Mouse (Mus musculus) hindbrain, embryonic 13.5 days (tissue): ENCODE results near the gene Napepld. TPM values are rescaled to one million over a fixed set of nuclear protein-coding genes. Genes with fewer than 3 reads are reported as not detected.

Source experiments
- ATAC-seq: fragments of 200-750 bp; cut with Nextera tagmentation; 2 replicates; pipeline ENCODE4 v1.8.0; 2017; ENCODE audit warnings: moderate TSS enrichment; ENCODE audit not compliant: low FRiP score
- H3K27ac ChIP-seq: fragments of 300-500 bp; sonication (generic); 2 replicates; pipeline ENCODE4 v1.5.1; 2015; ENCODE audit warnings: inconsistent platforms, mild to moderate bottlenecking, moderate library complexity
- H3K27me3 ChIP-seq: fragments of 300-500 bp; sonication (generic); 2 replicates; pipeline ENCODE4 v1.6.1; 2015; ENCODE audit warnings: mild to moderate bottlenecking, inconsistent platforms
- H3K36me3 ChIP-seq: fragments of 300-500 bp; sonication (generic); 2 replicates; pipeline ENCODE4 v1.6.1; 2015; ENCODE audit warnings: mild to moderate bottlenecking, inconsistent platforms
- H3K4me1 ChIP-seq: fragments of 300-500 bp; sonication (generic); replicated peaks from 2 replicates; pipeline ENCODE4 v1.6.1; 2015; ENCODE audit warnings: inconsistent platforms
- H3K4me2 ChIP-seq: fragments of 300-500 bp; sonication (generic); 2 replicates; pipeline ENCODE4 v1.6.1; 2015; ENCODE audit warnings: inconsistent platforms, mild to moderate bottlenecking, moderate library complexity
- H3K4me3 ChIP-seq: fragments of 300-500 bp; sonication (generic); 2 replicates; pipeline ENCODE4 v1.5.1; 2015; ENCODE audit warnings: mild to moderate bottlenecking, inconsistent platforms
- H3K9ac ChIP-seq: fragments of 300-500 bp; sonication (generic); 2 replicates; pipeline ENCODE4 v1.6.1; 2015; ENCODE audit warnings: mild to moderate bottlenecking, inconsistent platforms
- H3K9me3 ChIP-seq: fragments of 300-500 bp; sonication (generic); 2 replicates; pipeline ENCODE4 v1.6.1; 2016; ENCODE audit warnings: inconsistent platforms
- WGBS: fragments of 180-500 bp; shearing (Covaris S2); methylation state at CpG from one replicate; pipeline ENCODE4 v1.1.7; 2015; 5-methylcytosine and 5-hydroxymethylcytosine counted together
- polyA plus RNA-seq: library from polyadenylated mRNA; unstranded; fragments of >200 nt; fragmentation: Nextera tagmentation; extraction: Ambion mirVana; gene quantifications from 2 replicates; pipeline ENCODE4 v1.2.1, GENCODE M21; 2015

Napepld gene
- 2.1 TPM in 2 replicates for polyA plus RNA-seq

DNA sequence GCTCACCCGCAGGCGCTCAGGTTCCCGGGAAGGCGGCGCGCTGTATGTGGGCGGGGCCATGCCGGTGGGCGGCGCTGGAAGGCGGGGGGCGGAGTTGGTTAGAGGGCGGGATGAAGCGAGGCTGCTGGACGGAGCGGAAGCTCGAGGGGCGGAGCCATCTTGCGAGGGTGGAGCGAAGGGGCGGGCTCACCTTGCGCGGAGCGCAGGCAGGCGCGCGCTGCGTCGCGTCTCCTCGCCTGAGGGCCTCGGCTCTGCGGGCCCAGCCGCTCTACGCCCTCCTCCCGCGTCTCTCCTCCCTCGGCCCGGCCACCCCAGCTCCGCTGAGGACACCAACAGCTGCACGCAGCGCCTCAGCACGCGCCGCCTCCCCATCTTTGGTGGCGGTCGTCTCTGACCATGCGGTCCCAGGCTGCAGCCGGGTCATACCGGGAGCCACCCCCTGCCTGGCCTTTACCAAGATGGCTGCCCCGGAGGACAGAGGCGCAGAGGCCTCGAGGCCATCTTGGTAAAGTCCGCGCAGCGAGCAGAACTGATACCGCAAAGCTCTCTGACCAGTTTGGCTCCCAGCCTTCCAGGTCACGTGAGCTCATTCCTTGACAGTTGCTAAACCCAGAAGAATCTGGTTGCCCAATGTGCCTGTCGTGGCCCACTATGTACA lies at the start of gene Napepld:
Gene Napepld (minus strand): TSS at position 46 of the 658 bp plus-strand sequence.
- Histone ChIP-seq H3K27ac (peak within 1 kb of the TSS; percentile 98), H3K9me3 (no peaks in the 10 kb centered on the region), H3K27me3 (no peaks in the 10 kb centered on the region), H3K4me3 (peak within 1 kb of the TSS; percentile 67), H3K4me1 (peaks cover 7% of the 10 kb centered on the region), H3K9ac (peak within 1 kb of the TSS; percentile 80), H3K36me3 (no peaks in the 10 kb centered on the region), H3K4me2 (peak within 1 kb of the TSS; percentile 64)
- peak; percentile 99 for ATAC-seq
- WGBS: under 1% methylated on average over 56 of the region's 59 CpGs

DNA sequence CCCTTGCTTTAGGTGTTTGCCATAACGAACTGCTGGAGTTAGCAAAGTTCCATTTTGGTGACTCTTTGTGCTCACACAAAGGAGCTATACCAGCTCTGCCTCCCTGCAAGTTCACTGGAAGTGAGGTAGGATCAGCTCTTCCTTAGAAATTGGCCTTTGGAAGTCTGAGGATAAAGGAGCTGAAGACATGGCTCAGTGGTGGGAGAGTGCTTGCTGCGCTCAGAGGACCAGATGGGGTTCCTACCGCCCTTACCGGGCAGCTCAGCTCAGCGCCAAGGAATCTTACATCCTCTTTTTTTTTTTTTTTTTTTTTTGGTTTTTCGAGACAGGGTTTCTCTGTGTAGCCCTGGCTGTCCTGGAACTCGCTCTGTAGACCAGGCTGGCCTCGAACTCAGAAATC lies 44.8 kb upstream of the Napepld start:
- Histone ChIP-seq H3K9ac (no peak overlapping the region), H3K9me3 (no peaks in the 10 kb centered on the region), H3K4me2 (no peak overlapping the region), H3K36me3 (peaks cover 98% of the 10 kb centered on the region), H3K27ac (no peak overlapping the region), H3K4me3 (no peak overlapping the region), H3K4me1 (no peaks in the 10 kb centered on the region), H3K27me3 (no peaks in the 10 kb centered on the region)
- ATAC-seq: no peak
- 95% methylated on average over 8 of the region's 8 CpGs for WGBS

DNA sequence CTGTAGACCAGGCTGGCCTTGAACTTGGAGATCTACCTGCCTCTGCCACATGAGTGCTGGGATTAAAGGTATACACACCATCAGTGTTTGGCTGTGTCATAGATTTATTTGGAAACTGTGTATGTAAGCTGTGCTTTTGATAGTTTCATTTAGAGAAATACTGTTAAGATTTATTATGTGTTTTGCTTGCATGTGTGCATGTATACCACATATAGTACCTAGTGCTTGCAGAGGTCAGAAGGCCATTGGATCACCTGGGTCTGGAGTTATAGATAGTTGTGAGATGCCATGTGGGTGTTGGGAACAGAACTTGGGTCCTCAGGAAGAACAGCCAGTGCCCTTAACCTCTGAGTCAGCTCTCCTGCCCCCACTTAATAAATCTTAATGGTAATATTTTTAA lies 43.5 kb upstream of the Napepld start:
- Histone ChIP-seq H3K4me1 (no peaks in the 10 kb centered on the region), H3K4me3 (no peak overlapping the region), H3K9ac (no peak overlapping the region), H3K4me2 (no peak overlapping the region), H3K36me3 (peaks cover 96% of the 10 kb centered on the region), H3K27ac (no peak overlapping the region), H3K27me3 (no peaks in the 10 kb centered on the region), H3K9me3 (no peaks in the 10 kb centered on the region)
- ATAC-seq: no peak

DNA sequence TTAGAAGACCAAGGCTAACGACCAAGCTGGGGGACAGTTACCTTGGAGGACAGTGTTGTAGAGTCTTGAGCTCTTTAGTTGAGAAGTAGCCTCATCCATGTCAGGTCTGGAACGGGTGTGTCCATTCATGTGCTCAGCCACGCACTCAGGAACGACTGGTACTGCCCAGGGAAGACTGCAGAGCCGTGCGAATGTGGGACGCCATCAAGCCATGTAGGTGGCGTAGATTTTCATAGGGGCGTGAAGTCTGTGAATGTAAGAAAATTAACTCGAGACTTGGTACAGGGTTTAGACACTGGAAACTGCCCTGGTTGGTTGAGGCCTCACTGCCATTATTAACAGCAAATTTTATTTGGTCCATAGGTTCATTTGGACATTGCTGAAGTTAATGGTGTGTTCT lies 42.4 kb upstream of the Napepld start:
- Histone ChIP-seq H3K4me3 (no peak overlapping the region), H3K9me3 (no peaks in the 10 kb centered on the region), H3K36me3 (peaks cover 93% of the 10 kb centered on the region), H3K9ac (no peak overlapping the region), H3K27me3 (no peaks in the 10 kb centered on the region), H3K27ac (no peak overlapping the region), H3K4me1 (peaks cover 2% of the 10 kb centered on the region), H3K4me2 (no peak overlapping the region)
- ATAC-seq: no peak
- 96% methylated on average over 10 of the region's 10 CpGs for WGBS

DNA sequence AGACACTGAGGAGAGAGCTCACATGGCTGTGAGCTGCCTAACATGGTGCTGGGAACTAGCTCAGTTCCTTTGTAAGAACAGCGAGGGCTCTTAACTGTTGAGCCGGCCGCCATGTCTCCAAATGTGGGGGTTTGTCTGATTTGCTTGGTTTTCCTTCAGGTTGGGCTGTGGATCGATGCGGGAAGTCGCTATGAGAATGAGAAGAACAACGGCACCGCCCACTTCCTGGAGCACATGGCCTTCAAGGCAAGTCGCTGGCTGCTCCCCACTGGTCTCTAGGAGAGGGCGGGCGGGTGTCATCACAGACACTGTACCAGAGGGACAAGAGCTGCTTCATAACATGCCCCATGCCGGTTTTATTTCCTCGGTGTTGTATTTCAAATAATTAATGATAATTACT lies 38.7 kb upstream of the Napepld start:
- no peak for ATAC-seq
- Histone ChIP-seq H3K4me1 (peaks cover 16% of the 10 kb centered on the region), H3K27ac (no peak overlapping the region), H3K36me3 (peaks cover 56% of the 10 kb centered on the region), H3K27me3 (no peaks in the 10 kb centered on the region), H3K4me3 (no peak overlapping the region), H3K9ac (no peak overlapping the region), H3K4me2 (no peak overlapping the region), H3K9me3 (no peaks in the 10 kb centered on the region)
- 93% methylated on average over 13 of the region's 13 CpGs for WGBS

DNA sequence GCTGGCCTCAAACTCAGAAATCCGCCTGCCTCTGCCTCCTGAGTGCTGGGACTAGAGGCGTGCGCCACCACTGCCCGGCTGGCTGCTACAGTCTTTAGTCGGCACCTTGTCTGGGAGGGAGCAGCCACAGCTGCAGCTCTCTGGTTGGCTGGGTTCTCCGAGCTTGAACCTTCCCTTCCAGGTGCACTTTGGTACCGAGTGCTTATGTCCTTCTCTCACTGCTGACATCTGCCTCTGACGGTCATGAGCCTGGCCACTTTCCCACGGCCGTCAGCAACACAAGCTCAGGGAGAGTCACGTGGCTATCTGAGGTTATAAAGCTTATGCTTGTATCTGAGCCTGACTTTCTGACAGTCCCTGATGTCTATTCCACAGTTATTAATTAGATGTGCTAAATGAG lies 37.9 kb upstream of the Napepld start:
- Histone ChIP-seq H3K27ac (no peak overlapping the region), H3K4me2 (no peak overlapping the region), H3K9ac (no peak overlapping the region), H3K9me3 (no peaks in the 10 kb centered on the region), H3K4me1 (peaks cover 17% of the 10 kb centered on the region), H3K36me3 (peaks cover 49% of the 10 kb centered on the region), H3K27me3 (no peaks in the 10 kb centered on the region), H3K4me3 (no peak overlapping the region)
- 93% methylated on average over 11 of the region's 11 CpGs for WGBS
- ATAC-seq: no peak

DNA sequence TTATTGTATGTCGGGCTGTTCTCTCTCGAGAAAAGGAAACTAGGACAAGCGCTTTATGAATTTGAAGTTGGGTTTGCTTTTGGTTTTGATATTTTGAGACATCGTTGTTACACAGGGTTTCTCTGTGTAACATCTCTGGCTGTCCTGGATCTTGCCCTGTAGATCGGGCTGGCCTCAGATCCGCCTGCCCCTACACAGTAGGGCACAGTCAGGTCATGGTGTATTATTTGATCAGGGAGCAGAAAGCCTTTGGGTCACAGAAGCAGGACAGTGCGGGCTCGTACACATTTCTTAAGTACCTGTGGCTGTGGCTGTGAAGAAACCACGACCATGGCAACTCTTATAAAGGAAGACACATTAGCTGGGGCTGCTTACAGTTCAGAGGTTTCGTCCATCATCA lies 36.4 kb upstream of the Napepld start:
- Histone ChIP-seq H3K4me1 (peaks cover 27% of the 10 kb centered on the region), H3K9ac (peak overlapping the region; percentile 95), H3K4me3 (peak overlapping the region; percentile 84), H3K27me3 (no peaks in the 10 kb centered on the region), H3K4me2 (peak overlapping the region; percentile 89), H3K27ac (no peak overlapping the region), H3K36me3 (peaks cover 34% of the 10 kb centered on the region), H3K9me3 (no peaks in the 10 kb centered on the region)
- WGBS: 29% methylated on average over 10 of the region's 10 CpGs
- ATAC-seq: no peak

DNA sequence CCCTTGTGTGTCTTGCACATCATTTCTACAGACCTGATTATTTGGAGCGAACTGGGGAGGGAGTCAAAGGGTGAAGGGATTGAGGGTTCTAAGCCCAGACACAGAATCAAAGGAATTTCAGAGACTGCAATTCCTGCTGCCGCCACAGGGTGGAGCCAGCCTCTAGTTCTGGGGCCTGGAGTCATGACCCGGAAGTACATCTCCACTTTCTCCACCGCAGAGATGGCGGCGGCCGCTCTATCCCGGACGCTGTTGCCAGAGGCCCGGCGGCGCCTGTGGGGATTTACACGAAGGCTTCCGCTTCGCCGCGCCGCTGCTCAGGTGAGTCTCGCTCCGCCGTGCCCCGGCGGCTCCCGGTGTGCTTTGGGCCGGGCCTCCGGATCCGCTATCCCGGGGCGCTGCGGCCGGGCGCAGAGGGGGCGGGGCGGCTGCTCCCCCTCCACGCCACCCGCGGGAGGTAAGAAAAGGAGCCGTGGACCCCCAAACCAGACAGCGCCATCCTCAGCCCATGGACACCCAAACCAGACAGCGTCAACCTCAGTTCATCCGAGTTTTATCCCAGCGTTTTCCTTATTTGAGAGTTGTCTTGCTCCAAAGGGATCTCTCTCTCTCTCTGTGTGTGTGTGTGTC lies 35.9 kb upstream of the Napepld start, which contains the start of gene Pmpcb:
Gene Pmpcb (plus strand): TSS at position 186 of the 630 bp plus-strand sequence.
- Histone ChIP-seq H3K27me3 (no peaks in the 10 kb centered on the region), H3K4me1 (peaks cover 33% of the 10 kb centered on the region), H3K4me2 (peak within 1 kb of the TSS; percentile 89), H3K36me3 (peaks cover 28% of the 10 kb centered on the region), H3K9me3 (no peaks in the 10 kb centered on the region), H3K9ac (peak within 1 kb of the TSS; percentile 95), H3K4me3 (peak within 1 kb of the TSS; percentile 84), H3K27ac (peak within 1 kb of the TSS; percentile 90)
- WGBS: under 1% methylated on average over 42 of the region's 42 CpGs
- peak; percentile 80 for ATAC-seq

DNA sequence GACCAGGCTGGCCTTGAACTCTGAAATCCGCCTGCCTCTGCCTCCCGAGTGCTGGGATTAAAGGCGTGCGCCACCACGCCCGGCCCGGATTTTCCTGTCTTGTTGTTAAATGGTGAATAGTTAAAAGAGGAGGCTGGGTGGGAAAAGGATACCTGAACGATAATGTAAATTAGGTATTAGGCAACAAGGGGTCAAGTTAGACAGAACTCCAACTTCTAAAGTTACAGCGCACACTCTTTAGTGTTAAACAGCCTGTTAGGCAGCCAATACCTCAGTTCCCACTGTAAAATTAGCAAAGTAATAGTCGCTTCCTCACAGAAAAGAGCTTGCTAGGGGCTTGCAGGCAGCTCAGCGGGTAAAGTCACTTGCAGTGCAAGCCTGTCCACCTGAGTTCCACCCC lies 34.9 kb upstream of the Napepld start:
- 88% methylated on average over 11 of the region's 11 CpGs for WGBS
- Histone ChIP-seq H3K36me3 (peaks cover 18% of the 10 kb centered on the region), H3K9me3 (no peaks in the 10 kb centered on the region), H3K27ac (no peak overlapping the region), H3K4me2 (no peak overlapping the region), H3K27me3 (no peaks in the 10 kb centered on the region), H3K4me1 (peaks cover 35% of the 10 kb centered on the region), H3K4me3 (no peak overlapping the region), H3K9ac (no peak overlapping the region)
- ATAC-seq: no peak

DNA sequence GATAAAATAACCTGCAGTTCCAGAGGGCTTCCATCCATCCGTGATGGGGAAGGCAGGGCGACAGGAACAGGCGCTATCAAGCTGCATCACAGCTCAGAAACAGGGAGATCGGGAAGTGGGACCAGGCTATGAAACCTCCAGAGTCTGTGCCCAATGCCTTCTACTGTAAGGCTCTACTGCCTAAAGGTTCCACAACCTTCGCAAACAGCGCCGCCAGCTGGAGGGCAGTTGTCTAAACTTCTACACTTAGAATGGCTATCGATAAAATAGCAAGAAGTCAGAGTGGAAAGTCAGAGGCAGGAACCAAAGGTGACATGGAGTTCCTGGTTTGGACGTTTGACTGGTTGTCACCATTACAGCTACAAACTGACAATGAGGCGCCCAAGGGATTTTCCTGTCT lies 34.4 kb upstream of the Napepld start:
- H3K4me3 ChIP-seq: no peak overlapping the region
- H3K4me2 ChIP-seq: 0 out of 2 replicates have a peak overlapping the region, but pooled peaks have one; percentile 26
- H3K4me1 ChIP-seq: peaks cover 35% of the 10 kb centered on the region
- H3K9ac ChIP-seq: no peak overlapping the region
- H3K27me3 ChIP-seq: no peaks in the 10 kb centered on the region
- H3K27ac ChIP-seq: no peak overlapping the region
- WGBS: 28% methylated on average over 10 of the region's 10 CpGs
- no peaks in the 10 kb centered on the region for H3K9me3 ChIP-seq
- no peak for ATAC-seq
- H3K36me3 ChIP-seq: peaks cover 16% of the 10 kb centered on the region

DNA sequence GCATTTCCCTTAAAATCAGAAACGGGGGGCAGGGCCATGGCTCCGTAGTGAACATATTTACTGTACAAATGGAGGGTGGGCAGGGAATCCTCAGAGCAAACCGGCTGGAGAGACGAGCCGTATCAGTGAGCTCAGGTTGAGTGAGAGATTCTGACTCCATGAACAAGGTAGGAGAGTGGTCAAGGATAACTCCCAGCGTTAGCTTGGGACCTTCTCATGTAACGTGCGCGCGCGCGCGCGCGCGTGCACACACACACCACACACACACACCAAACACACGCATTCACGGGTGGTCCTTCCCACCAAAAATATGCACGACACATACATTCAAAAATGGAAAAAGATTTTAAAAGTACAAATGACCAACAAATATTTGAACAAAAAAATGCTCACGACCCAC lies 33.9 kb upstream of the Napepld start:
- Histone ChIP-seq H3K27ac (no peak overlapping the region), H3K4me3 (no peak overlapping the region), H3K27me3 (no peaks in the 10 kb centered on the region), H3K9me3 (no peaks in the 10 kb centered on the region), H3K4me2 (0 out of 2 replicates have a peak overlapping the region, but pooled peaks have one; percentile 26), H3K36me3 (peaks cover 11% of the 10 kb centered on the region), H3K9ac (no peak overlapping the region), H3K4me1 (peaks cover 35% of the 10 kb centered on the region)
- ATAC-seq: no peak
- WGBS: 81% methylated on average over 20 of the region's 20 CpGs

DNA sequence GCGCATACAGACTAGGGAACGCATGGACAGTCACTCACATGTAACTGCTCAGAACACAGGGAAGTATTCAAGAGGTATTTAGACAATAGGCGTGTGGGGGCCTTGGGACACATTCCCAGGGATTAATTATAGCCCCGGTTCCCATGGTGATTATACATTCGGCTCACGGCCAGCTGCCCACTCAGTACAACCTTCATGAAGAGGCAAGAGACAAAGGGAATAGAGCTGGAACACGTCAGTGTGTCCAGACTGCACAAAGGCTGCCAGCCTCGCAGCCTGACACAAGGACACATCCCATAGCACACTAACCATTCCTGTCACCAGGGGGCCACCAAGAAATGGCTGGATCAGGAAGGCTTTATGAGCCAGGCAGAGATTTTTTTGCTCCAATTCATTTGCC lies 31.7 kb upstream of the Napepld start:
- H3K4me2 ChIP-seq: peak overlapping the region; percentile 13; the same call in 1 of the 2 replicates
- 12% methylated on average over 8 of the region's 8 CpGs for WGBS

More for the DNA sequence above, 31.7 kb upstream of the Napepld start:
- Histone ChIP-seq H3K4me3 (no peak overlapping the region), H3K9me3 (no peaks in the 10 kb centered on the region), H3K27ac (peak overlapping the region; percentile 87), H3K9ac (no peak overlapping the region), H3K36me3 (no peaks in the 10 kb centered on the region), H3K27me3 (no peaks in the 10 kb centered on the region), H3K4me1 (peaks cover 26% of the 10 kb centered on the region)
- peak; percentile 85 for ATAC-seq
